Mouse (Mus musculus): ENCODE results near the gene Pabpc4.

Gene Pabpc4

DNA sequence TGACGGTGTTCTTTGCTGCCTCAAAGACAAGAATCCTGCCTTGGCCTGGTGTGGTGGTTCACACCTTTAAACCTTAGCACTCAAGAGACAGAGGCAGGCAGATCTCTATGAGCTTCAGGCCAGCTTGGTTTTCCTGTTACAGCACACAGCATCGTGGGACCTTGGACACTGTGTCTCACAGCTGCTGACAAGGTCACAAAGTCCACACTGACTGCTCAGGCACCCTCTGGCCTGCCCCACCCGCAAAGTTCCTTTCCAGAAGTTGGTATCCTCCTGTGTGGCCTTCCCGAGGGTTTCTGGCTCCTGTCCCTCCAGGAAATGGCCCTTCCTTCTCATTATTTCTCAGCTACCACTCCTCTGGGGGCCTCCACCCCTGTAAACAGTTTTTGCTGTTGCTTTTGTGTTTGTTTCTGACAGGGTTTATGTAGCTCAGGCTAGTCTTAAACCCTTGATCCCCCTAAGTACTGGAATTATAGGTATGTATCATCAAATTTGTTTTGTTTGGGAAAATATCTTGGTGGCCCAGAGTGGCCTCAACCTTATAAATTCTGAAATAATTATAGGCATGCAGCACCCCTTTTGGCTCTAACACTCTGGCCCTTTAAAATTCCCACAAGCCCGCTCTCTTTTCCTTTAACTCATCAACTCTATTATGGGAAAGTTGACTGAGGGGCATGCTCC lies at the start of gene Pabpc4:
Pabpc4 (plus strand) TSS at position 631 of the 681 bp plus-strand sequence.
- DNase-seq (ENCODE audit: extremely low read depth, insufficient read length, low spot score), result no peak

DNA sequence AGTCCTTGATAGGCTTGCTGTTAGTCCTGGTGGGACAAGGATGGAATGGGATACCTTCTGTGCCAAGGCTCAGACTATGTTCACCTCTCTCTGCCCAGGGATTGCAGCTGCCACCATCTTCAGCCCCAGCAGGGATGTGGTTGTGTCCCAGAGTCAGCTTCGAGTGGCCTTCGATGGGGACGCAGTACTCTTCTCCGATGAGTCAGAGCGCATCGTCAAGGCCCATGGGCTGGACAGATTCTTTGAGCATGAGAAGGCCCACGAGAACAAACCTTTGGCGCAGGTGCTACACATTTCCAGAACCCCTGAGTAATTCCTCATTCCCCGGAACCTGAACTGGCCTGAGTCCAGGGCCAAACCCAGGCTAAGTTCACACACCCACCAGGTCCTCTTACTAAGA lies 48.2 kb upstream of the Pabpc4 start:
- peak; percentile 36 for DNase-seq (ENCODE audit: extremely low read depth, insufficient read length, low spot score)

DNA sequence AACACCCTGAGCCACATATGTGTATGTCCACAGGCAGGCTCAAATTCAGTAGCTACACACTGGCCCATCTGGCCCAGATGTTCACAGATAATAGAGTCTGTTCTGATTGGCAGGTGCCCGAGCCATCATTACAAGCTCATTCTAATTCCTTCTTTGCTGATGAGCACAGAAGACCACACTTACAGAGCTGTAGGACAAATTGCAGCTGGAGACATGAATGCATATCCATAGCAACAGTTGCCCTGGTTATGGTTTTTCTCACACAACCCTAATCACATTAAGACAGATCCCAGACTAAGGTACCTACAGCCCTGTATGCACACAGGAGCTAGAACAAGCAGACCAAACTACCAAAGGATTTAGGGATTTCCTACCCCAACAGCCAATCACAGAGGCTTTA lies 46.8 kb upstream of the Pabpc4 start:
- no peak for DNase-seq (ENCODE audit: extremely low read depth, insufficient read length, low spot score)

DNA sequence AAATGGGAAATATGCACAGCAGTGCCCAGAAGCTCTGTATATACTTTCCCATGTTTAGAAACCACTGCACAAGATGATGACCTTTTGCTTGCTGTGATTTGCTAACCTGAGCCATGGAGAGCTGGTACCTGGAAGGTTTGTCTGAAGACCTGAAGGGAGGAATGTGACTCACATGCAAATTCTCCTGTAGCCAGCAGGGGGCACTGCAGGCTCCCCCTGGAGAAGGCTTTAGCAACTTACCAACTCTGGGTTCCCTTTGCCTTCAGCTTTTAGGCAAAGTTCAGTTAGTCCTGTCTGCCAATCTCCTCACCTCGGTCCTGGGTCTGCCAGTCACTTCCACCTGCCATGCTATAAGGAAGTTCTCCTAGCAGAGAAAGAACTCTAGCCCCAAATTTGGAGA lies 45.4 kb upstream of the Pabpc4 start:
- no peak for DNase-seq (ENCODE audit: extremely low read depth, insufficient read length, low spot score)

DNA sequence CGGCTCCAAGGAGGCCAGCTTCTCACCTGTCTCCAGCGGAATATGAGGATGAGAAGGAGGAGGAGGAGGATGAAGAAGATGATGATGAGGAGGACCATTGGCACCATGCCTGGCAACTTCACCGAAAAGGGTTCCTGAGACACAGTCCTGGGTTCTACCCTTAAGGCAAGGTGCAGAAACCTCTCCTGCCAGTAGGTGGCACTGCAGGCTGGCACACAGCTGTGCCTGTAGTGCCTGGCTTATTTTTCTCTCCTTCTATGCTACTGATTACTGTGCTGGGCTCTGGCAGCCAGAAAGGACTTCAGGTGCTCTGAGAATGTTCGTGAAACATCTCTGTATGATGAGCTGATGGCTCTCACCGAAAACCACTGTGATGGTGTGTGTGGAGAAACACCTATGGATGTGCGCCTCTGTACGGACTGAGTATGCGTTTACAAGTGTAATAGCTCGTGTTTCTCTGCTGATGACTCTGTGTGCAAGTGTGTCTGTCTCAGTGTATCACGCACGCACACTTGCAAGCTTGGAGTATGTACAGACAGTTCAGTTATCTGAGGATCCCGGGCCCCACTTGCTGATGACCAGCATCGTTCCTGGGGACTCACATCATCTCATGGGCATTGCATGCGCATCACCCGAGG lies 42.3 kb upstream of the Pabpc4 start:
- no peak for DNase-seq (ENCODE audit: extremely low read depth, insufficient read length, low spot score)

DNA sequence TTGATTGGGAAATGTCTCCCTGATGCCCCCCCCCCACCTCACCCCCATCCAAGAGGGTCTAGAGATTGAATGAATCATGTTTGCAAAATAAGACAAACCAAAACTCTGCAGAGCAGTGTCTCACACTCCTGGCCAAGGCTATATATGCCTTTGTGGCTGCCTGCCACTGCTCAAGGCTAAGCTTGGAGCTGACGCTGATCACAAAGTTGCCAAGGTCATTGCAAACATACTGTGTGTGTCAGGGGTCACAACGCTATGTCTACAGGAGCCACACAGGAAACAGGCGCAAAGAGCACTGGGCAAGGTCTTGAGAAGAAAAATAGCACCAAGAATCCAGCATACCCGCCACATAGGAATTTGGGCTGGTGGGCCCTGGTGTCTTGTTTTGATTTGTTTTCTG lies 41.5 kb upstream of the Pabpc4 start:
- DNase-seq (ENCODE audit: extremely low read depth, insufficient read length, low spot score), result no peak

DNA sequence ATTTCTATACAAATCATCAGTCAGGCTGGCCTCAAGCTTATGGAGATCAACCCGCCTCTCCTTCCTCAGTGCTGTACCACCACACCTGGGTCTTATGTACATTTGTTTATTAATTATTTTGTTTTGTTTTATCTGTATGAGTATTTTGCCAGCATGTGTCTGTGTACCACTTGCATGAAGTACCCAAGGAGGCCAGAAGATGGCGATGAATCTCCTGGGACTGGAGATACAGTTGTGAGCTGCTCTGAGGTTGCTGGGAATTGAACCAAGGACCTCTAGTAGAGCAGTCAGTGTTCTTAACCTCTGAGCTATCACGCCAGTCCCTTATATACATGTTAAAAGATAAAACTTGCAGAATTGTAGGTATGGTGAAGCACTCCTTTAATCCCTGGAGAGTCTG lies 38.8 kb upstream of the Pabpc4 start:
- no peak for DNase-seq (ENCODE audit: extremely low read depth, insufficient read length, low spot score)

DNA sequence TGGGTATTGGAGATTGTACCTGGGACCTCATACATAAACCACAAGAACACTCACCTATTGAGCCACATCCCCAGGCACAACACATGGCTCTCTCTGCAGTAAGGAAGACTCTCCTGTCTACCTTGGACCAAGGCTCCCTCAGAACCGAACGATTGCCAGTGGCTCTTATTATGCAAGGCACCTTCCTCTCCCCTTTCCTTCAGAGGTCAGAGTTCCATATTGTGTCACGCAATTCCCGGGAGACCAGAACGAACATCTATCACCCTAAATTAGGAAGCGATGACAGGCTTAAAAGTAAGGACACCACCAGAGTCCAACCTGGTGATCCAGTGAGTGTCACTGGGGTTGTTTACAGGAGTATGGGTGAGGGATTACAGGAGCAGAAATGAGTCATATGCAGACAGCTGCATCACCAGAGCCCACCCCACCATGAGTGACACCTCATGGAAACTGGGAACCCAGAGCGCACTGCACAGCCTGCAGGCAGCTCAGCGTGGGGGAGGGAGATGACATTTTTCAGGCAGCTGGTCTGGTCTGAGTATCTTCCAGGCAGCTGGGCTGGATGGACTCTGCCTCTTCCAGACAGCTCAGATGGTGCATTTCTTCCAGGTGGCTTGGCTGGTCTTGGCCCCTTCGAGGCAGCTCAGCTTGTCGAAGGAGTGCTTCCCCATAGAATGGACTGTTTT lies 36.3 kb upstream of the Pabpc4 start:
- DNase-seq (ENCODE audit: extremely low read depth, insufficient read length, low spot score), result no peak

DNA sequence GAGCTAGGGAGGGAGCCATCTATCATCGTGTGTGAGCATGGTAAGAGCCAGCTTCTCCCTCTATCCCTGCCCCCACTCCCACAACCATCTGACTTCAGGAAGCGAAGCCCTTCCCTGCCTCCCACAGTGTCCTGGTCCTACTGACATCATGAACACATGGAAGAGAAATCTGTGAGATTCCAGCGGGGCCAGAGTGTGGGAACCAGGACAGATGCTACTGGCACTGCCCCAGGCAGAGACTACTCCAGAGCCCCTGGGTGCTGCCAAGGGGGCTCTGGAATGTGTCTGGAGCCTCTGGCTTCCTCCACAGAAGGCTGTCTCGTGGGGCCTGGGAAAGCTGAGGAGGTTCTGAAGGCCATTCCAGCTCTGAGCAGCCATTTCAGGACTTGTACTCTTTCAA lies 34.4 kb upstream of the Pabpc4 start:
- DNase-seq (ENCODE audit: extremely low read depth, insufficient read length, low spot score), result no peak

DNA sequence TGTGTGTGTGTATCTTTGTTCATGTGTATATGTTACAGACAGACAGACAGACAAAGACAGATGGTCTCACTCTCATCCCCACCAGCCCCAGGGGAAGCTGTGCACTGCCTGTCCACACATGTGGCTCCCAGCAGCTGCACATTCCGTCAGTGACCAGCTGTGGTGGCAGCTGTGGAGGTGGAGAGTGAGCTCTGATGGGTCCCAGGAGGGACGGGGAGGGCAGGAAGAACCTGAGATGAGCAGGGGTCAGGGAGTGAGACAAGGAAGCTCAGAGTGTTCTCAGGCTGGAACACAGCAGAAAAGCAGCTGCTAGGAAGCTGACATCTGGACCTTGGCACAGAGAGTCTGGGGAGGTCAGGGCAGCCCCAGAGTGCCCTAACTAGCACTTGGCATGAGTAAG lies 33.9 kb upstream of the Pabpc4 start:
- no peak for DNase-seq (ENCODE audit: extremely low read depth, insufficient read length, low spot score)

DNA sequence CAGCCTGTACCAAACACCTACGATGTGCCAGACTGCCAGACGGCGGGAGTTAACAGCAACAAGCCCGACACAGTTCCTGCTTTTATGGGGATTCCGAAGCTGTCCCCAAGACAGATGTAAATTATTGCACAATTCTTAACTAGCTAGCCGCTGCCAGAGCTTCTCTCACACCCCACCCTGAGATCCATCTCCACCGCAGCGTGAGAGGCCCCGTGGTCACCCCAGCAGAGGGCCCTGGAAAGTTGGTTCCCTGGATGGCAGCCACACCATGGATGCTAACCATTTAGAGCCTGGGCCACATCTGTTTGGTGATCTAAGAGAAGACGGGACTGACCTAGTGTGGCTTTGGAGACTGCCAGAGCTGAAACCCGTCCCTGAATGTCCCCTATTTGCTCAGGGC lies 33.0 kb upstream of the Pabpc4 start:
- DNase-seq (ENCODE audit: extremely low read depth, insufficient read length, low spot score), result no peak

DNA sequence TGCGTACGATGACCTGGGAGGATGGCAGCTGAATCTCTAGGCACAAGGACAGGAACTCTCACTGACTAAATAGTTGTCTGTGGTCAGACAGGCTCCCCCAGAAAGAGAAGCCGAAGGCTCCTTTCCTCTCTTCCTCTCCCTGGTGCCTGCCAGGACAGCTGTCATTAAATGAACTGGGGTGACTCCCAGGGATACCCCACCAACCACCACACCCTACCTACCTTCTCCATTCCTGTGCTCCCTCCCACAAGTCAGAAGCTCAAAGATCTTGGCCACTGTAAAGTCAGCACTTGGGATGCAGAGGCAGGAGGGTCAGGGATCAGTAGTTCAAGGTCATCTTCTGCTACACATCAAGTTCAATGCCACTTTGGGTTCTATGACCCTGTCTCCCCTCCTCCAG lies 29.3 kb upstream of the Pabpc4 start:
- DNase-seq (ENCODE audit: extremely low read depth, insufficient read length, low spot score), result no peak

DNA sequence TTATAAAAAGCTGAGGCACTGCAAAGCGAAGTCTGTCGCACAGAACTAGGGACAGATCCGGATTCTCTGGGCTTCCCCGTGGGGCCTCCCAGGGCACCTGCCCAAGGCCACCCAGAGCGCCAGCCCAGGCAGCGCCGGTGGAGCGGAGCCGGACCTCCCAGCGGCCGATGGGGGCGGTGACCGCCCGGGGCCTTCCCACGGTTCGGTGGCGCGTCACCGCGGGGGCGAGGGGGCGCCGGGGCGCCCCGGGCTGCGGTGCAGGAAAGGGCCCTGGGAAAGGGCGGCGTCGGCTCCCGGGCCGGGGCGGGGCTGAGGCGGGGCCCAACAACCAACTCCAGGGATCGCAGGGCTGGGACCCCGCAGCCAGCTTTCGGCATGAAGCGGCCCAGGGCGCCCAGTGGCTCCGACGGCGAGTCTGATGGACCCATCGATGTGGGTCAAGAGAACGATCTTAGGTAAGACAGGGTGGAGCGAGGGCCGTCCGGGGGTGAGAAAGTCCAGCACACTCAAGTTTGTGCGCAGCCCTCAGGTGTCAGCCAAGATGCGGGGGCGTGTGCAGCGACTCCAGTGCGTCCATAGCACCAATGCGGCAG lies 28.6 kb upstream of the Pabpc4 start, which contains the start of gene Heyl:
Heyl (plus strand) TSS at position 65 of the 593 bp plus-strand sequence.
- DNase-seq (ENCODE audit: extremely low read depth, insufficient read length, low spot score), result no peak

DNA sequence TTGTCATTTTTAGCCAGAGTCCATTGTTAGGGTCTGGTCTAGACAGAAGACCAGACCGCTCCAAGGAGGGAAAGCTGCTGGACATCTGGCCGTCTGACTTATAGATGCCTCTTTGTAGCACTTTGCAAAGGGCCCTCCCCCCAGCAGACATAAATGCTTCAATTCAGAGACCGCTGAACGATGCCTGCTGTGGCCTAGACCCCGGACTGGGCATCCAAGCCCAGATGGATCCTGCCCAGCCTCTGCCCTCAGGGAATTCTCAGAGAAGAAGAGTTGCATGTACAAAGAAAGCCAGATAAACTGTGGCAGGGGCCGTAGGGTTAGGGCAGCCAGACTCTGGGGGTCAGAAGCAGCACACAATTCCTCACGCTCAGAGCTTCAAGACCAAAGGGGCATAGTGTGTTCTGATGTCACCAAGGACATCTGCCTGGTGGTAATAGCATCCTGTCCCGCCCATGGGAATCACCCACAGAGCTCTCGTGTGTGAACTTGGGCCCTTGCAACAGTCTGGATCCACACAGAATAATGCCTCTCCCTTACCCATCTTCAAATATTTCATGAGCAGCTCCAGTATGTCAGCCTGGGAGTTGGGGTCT lies 26.2 kb upstream of the Pabpc4 start:
- no peak for DNase-seq (ENCODE audit: extremely low read depth, insufficient read length, low spot score)

DNA sequence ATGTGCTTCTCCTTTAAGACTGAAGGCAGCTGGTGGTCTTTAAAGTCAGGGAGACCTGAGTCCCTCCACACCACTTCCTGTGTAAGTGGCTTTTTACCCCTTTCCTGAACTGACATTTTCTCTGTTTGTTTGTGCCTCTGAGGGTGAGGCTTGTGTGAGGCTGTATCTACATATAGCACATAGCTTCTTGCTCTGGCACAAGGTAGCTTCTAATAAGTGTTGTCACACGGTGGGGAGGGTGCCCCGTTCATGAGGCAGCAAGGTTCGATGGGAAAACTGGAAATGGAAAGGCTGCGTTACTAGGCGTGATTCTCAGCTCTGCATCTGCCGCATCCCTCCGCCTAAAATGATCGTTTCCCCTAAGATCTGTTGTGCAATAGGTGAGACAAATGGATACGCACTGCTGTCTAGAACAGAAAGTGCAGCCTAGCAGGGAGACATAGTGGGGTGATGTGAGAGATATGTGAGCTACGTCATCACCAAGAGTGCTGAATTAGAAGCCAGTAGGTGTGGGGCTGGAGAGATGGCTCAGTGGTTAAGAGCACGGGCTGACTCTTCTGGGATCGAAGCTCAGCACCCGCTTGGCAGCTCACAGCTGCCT lies 25.6 kb upstream of the Pabpc4 start:
- no peak for DNase-seq (ENCODE audit: extremely low read depth, insufficient read length, low spot score)

DNA sequence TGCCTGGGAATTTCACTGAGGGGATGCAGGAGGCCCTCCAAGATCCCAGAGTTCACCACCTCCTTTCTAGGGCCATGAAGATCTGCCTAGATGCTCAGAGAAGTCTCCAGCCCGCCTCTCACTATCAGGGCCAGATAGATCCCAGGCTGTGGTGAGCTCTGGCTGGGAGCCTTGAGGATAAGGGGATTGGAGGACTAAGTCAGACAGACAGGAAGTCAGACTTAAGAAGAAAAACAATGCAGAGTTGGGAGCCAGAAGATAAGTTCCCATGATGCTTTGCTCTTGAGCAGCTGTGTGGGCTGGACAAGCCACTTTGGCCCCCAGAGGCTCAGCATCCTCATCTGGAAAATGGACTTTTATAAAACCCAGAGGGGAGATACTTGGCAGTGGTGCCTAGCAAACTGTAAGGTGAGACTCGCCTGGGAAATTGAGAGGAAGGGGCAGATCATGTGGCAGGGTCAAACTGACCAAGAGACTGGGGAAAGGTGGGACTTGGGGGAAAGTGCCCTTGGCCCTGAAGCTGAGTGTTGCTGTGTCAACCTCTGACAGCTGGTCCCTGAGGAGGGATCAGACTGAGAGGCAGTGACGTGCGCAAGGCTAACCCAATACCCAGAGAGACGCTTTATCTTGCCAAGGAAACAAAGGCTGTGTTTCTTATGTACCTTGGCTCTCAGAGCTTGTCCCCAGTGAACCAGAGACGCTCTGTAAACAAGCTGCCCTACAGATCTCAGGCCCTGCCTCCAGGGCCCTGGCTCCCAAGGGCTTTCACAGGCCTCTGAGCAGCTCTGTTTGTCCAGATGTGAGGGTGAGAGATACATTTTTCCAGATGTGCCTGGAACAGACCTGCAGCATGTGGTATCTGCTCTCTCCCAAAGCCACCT lies 24.5 kb upstream of the Pabpc4 start:
- no peak for DNase-seq (ENCODE audit: extremely low read depth, insufficient read length, low spot score)

DNA sequence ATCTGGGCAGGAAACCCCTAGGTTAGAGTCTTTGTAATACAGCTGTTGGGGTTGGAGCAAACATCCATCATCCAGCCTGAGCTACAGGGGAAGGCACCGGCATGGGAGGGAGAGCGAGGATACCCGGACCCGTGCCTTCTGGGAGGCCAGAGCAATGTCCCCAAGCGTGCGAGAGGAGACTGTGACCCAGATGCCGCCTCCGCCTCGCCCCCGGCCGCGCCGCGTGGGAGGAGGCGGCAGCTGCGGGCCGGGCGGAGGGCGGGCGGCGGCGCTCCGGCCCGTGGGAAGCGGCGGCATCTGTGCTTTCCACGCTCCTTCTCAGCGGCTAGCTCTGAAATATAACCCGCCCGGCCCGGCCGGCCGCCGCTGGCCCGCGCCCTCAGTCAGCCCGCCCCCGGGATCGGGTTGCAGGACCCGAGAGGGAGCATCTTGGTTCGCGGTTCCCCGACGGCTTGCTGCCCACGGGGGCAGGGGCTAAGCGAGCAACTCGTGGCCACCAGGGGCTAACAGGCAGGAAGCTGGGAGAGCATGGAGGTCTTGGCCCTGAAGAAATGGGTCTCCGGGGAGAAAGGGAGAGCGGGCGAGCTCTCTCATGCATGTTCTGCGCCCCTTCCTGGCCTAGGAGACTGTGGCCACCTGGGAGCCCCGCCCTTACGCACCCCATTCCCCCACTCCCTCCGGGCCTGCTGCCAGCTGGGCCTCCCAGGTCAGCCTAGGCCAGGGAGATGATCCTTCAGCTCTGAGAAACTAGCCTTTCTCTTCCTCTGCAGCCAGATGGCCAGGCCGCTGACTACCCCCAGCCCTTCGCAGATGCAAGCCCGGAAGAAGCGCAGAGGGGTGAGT lies 22.6 kb upstream of the Pabpc4 start:
- no peak for DNase-seq (ENCODE audit: extremely low read depth, insufficient read length, low spot score)

DNA sequence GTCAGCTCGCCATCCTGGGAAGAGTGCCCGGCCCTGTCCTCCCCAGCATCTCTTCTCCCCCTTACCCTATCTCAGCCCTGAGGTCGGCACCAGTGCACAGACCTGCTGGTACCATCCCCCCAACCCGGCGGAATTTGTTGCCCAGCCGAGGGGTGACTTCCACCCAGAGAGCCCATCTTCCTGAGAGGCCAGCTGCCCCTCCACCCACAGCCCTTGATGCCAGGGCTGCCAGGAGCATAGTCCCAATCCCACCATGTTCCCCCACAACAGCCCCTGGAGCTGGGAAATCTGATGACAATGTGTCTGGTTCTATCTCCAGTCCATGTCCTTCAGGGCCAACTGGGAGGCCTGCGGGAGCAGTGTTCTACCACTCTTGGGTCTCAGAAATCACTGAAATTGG lies 15.9 kb upstream of the Pabpc4 start:
- no peak for DNase-seq (ENCODE audit: extremely low read depth, insufficient read length, low spot score)

DNA sequence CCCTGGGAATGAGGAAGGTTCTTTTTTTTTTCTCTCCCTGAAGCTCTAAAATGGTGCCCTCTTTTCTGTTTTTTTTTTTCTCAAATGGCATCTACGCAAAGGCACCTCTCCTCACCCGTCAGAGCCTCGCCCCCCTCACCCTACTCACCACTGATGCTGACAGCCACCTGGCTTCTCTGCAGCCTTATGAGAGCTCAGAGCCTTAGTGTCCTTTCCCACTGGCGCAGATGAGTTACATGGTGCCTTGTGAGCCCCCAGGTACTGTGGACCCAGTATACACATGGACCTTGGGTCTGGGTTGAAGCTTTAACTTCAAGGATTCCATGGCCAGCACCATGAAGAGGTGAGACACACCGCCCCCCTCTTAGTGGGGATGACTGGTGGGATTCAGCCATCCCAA lies 15.5 kb upstream of the Pabpc4 start:
- no peak for DNase-seq (ENCODE audit: extremely low read depth, insufficient read length, low spot score)
